Mouse (Mus musculus) midbrain, embryonic 10.5 days (tissue): ENCODE data around the gene Atp1a3. TPM values are rescaled to one million over a fixed set of nuclear protein-coding genes. Genes with fewer than 3 reads are reported as not detected.

Experiments used
- DNase-seq: peaks from one replicate; pipeline ENCODE4 v3.0.0-alpha.2; 2017; ENCODE audit warnings: low spot score
- H3K27ac ChIP-seq: fragments of 300-500 bp; sonication (generic); replicated peaks from 2 replicates; pipeline ENCODE4 v1.5.1; 2016; ENCODE audit warnings: mild to moderate bottlenecking
- H3K27me3 ChIP-seq: fragments of 300-500 bp; sonication (generic); 2 replicates; pipeline ENCODE4 v1.6.1; 2016; ENCODE audit warnings: low read depth, mild to moderate bottlenecking; ENCODE audit not compliant: poor library complexity, severe bottlenecking
- H3K36me3 ChIP-seq: fragments of 300-500 bp; sonication (generic); 2 replicates; pipeline ENCODE4 v1.6.1; 2016; ENCODE audit warnings: mild to moderate bottlenecking, moderate library complexity
- H3K4me1 ChIP-seq: fragments of 300-500 bp; sonication (generic); 2 replicates; pipeline ENCODE4 v1.6.1; 2016
- H3K4me3 ChIP-seq: fragments of 300-500 bp; sonication (generic); 2 replicates; pipeline ENCODE4 v1.5.1; 2016; ENCODE audit warnings: mild to moderate bottlenecking, moderate library complexity
- H3K9me3 ChIP-seq: fragments of 300-500 bp; sonication (generic); replicated peaks from 2 replicates; pipeline ENCODE4 v1.6.1; 2016; ENCODE audit warnings: mild to moderate bottlenecking
- WGBS: fragments of 180-500 bp; shearing (Covaris S2); methylation state at CpG from one replicate; pipeline ENCODE4 v1.1.7; 2016; 5-methylcytosine and 5-hydroxymethylcytosine counted together
- polyA plus RNA-seq: library from polyadenylated mRNA; unstranded; fragments of >200 nt; fragmentation: Nextera tagmentation; extraction: Ambion mirVana; gene quantifications from 2 replicates; pipeline ENCODE4 v1.2.1, GENCODE M21; 2016

Gene Atp1a3
- polyA plus RNA-seq, 1 experiment from 2014 or later, result 11.1 TPM

- H3K4me1 ChIP-seq, result peaks cover 18% of the 10 kb centered on the region
- no peaks in the 10 kb centered on the region for H3K9me3 ChIP-seq
- H3K36me3 ChIP-seq, result no peaks in the 10 kb centered on the region
- peak within 1 kb of the TSS; percentile 82 for H3K27ac ChIP-seq
- peak; percentile 88 for DNase-seq
- H3K27me3 ChIP-seq, result no peaks in the 10 kb centered on the region
- under 1% methylated on average over 45 of the region's 45 CpGs for WGBS
- H3K4me3 ChIP-seq, result peak within 1 kb of the TSS; percentile 83
Measured at GRCm38 (mm10) chr7:24971972-24972893, 33.5 kb downstream of the Atp1a3 start, which contains the start of gene Rabac1. Gene Rabac1, minus strand, starts transcription at chr7:24972754.

DNA sequence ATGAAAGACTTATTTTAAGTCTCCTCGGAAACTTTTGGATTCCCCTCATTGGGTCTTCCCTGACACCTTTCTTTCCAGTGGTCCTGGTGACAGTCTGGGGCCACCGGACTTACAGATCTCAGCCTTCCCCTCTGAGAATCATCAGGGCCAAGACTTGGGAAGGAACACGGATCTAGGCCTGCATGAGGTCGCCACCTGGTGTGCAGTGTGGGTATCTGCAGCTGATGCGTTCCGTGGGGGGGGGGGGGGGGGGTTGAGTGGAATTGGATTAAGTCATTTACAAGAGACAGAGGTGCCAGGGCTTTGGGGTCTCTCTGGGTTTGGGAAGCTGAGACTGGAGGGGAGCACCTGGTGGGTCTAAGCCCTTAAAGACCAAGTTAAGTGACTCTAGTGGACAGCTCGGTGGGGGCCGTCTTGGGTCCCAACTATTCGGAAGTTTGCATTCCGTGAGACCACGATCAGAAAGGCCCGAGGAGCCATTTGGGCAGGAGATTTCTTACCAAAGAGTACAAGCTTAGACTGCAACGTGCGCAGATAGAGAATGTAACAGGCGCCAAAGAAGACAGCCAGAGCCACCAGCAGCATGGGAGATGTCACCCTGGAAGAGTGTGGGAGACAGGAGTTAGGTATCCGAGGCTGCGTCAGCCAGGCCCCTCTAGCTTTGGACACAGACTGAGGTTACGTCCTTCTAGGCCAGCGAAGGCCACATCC lies 34.3 kb downstream of the Atp1a3 start:
- Histone ChIP-seq H3K9me3 (no peaks in the 10 kb centered on the region), H3K36me3 (no peaks in the 10 kb centered on the region), H3K27me3 (no peaks in the 10 kb centered on the region), H3K27ac (peak overlapping the region; percentile 82), H3K4me3 (peak overlapping the region; percentile 83), H3K4me1 (peaks cover 18% of the 10 kb centered on the region)
- WGBS, result 5% methylated on average over 19 of the region's 19 CpGs
- peak; percentile 70 for DNase-seq

DNA sequence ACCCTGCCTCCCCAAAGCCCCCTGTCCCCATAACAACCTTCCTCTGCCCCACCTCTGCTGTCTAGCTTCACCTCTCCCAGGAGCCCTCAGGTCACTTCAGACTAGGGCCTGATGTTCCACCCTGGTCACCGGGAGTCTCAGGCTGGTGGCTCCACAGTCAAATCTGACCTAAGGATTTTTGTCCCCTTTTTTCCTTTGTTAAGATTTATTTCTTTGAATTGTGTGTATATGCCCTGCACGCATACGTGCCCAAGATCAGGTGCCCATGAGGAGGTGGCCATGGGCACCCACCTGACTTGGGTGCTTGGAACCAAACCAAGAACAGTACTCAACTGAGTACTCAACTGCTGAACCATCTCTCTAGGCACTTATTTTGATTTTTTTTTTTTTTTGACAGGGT lies 35.4 kb downstream of the Atp1a3 start:
- no peaks in the 10 kb centered on the region for H3K36me3 ChIP-seq
- H3K27ac ChIP-seq, result no peak overlapping the region
- H3K9me3 ChIP-seq, result no peaks in the 10 kb centered on the region
- no peak overlapping the region for H3K4me3 ChIP-seq
- no peak for DNase-seq
- H3K4me1 ChIP-seq, result peaks cover 20% of the 10 kb centered on the region
- 91% methylated on average over 3 of the region's 3 CpGs for WGBS
- no peaks in the 10 kb centered on the region for H3K27me3 ChIP-seq

DNA sequence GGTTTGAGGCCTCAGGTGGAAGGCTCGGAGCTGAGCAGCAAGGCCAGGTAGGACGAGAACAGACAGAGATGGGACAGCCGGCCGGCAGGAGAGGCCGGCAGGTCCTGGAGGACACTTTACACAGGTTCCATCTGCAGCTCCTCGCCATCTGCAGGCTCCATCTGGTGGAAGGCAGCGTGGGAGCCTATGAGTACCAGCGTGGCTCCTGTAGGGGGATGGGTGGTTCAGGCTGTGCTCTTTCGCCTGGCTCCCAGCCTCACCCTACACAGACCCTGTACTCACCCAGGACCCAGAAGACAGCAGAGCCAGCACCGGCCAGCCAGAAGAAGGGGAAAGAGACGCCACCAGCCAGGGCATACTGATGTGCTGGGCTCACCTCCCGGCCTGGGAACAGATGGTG lies 36.0 kb downstream of the Atp1a3 start:
- no peaks in the 10 kb centered on the region for H3K36me3 ChIP-seq
- H3K27me3 ChIP-seq, result no peaks in the 10 kb centered on the region
- no peak for DNase-seq
- no peak overlapping the region for H3K4me3 ChIP-seq
- H3K27ac ChIP-seq, result no peak overlapping the region
- no peaks in the 10 kb centered on the region for H3K9me3 ChIP-seq
- H3K4me1 ChIP-seq, result peaks cover 25% of the 10 kb centered on the region
- 84% methylated on average over 12 of the region's 12 CpGs for WGBS

DNA sequence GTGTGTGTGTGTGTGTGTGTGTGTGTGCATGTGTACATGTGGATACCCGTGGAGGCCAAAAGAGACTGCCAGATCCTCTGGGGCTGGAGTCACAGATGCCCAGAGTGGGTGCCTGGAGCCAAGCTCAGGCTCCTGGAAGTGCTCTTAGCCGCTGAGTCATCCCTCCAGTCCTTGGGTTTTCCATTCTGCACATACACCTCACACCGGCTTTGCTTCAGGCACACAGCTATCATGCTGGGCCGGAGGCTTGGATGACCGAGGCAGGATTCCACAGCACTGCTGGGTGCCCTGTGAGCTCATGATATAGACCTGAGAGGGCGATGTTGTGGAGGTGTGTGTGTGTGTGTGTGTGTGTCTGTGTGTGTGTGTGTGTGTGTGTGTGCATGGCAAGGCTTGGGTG lies 37.3 kb downstream of the Atp1a3 start:
- H3K4me1 ChIP-seq, result peaks cover 29% of the 10 kb centered on the region
- H3K36me3 ChIP-seq, result no peaks in the 10 kb centered on the region
- DNase-seq, result no peak
- 72% methylated on average over 6 of the region's 6 CpGs for WGBS
- H3K27ac ChIP-seq, result no peak overlapping the region
- no peaks in the 10 kb centered on the region for H3K9me3 ChIP-seq
- H3K4me3 ChIP-seq, result no peak overlapping the region
- H3K27me3 ChIP-seq, result no peaks in the 10 kb centered on the region

DNA sequence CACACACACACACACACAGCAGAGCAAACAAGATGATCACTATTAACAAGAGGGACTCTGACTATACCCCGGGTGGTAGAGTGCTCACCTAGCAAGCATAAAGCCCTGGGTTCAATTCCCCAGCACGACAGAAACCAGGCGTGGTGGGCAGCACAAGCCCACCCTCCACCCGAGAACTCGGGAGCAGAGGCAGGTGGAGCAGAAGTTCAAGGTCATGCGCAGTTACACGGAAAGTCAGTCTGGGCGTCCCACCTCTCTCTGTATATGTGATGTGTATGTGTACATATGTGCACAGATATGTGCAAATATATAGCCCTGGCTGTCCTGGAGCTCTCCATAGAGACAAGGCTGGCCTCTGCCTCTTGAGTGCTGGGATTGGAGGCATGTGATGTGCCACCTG lies 37.8 kb downstream of the Atp1a3 start:
- no peak overlapping the region for H3K4me3 ChIP-seq
- H3K4me1 ChIP-seq, result peaks cover 29% of the 10 kb centered on the region
- DNase-seq, result no peak
- H3K27ac ChIP-seq, result no peak overlapping the region
- H3K9me3 ChIP-seq, result no peaks in the 10 kb centered on the region
- no peaks in the 10 kb centered on the region for H3K27me3 ChIP-seq
- WGBS, result 84% methylated on average over 8 of the region's 8 CpGs
- H3K36me3 ChIP-seq, result no peaks in the 10 kb centered on the region

GRCm38 (mm10) chr7:24964897-24965535 lies 40.7 kb downstream of the Atp1a3 start:
- Histone ChIP-seq H3K27ac (no peak overlapping the region), H3K4me1 (peaks cover 11% of the 10 kb centered on the region), H3K9me3 (no peaks in the 10 kb centered on the region; the same call in 1 of the 2 replicates), H3K36me3 (no peaks in the 10 kb centered on the region), H3K4me3 (no peak overlapping the region), H3K27me3 (no peaks in the 10 kb centered on the region)
- DNase-seq, result peak; percentile 87
- WGBS, result 16% methylated on average over 5 of the region's 5 CpGs

- Histone ChIP-seq H3K9me3 (no peaks in the 10 kb centered on the region; the same call in 1 of the 2 replicates), H3K27me3 (no peaks in the 10 kb centered on the region), H3K36me3 (no peaks in the 10 kb centered on the region), H3K4me3 (no peak overlapping the region), H3K27ac (no peak overlapping the region), H3K4me1 (peaks cover 11% of the 10 kb centered on the region)
- DNase-seq, result no peak
- WGBS, result 77% methylated on average over 2 of the region's 2 CpGs
Measured at GRCm38 (mm10) chr7:24964288-24964687, 41.5 kb downstream of the Atp1a3 start.

- DNase-seq, result no peak
- Histone ChIP-seq H3K4me3 (peak overlapping the region; percentile 56), H3K9me3 (peaks cover 3% of the 10 kb centered on the region; the same call in 1 of the 2 replicates), H3K36me3 (no peaks in the 10 kb centered on the region), H3K27me3 (peaks cover 74% of the 10 kb centered on the region), H3K4me1 (peaks cover 54% of the 10 kb centered on the region), H3K27ac (peak overlapping the region; percentile 84; the same call in 1 of the 2 replicates)
- WGBS, result 2% methylated on average over 33 of the region's 33 CpGs
Measured at GRCm38 (mm10) chr7:24955226-24955625, 50.5 kb downstream of the Atp1a3 start.

DNA sequence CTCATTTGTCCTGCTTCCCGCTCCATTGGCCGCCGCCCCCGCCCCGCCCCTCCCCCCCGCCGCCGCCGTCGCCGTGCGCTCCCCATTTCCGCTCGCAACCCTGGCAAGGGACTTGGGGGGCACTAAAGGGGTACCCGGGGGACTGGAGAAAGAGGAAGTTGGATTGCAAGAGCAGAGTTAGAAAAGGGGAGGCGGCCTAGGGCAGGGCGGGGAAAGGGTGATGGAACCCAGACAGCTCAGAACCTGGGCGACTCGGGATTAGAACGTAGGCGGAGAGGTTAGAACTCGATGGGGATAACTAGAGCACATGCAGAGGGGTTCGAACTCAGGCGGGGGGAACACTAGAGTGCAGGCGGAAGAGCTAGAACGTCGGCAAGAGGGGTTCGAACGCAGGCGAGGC lies 51.3 kb downstream of the Atp1a3 start:
- H3K4me1 ChIP-seq, result peaks cover 62% of the 10 kb centered on the region
- no peaks in the 10 kb centered on the region for H3K36me3 ChIP-seq
- peak overlapping the region; percentile 56 for H3K4me3 ChIP-seq
- 1% methylated on average over 30 of the region's 30 CpGs for WGBS
- peaks cover 3% of the 10 kb centered on the region; the same call in 1 of the 2 replicates for H3K9me3 ChIP-seq
- peaks cover 81% of the 10 kb centered on the region for H3K27me3 ChIP-seq
- DNase-seq, result no peak
- H3K27ac ChIP-seq, result peak overlapping the region; percentile 84

GRCm38 (mm10) chr7:24953966-24954365 lies 51.8 kb downstream of the Atp1a3 start:
- DNase-seq, result no peak
- WGBS, result under 1% methylated on average over 24 of the region's 24 CpGs
- peak overlapping the region; percentile 84 for H3K27ac ChIP-seq

GRCm38 (mm10) chr7:24949958-24950623 lies 55.7 kb downstream of the Atp1a3 start:
- Histone ChIP-seq H3K27ac (peak overlapping the region; percentile 63), H3K36me3 (no peaks in the 10 kb centered on the region), H3K4me3 (peak overlapping the region; percentile 36; the same call in 1 of the 2 replicates), H3K9me3 (no peaks in the 10 kb centered on the region), H3K27me3 (peaks cover 100% of the 10 kb centered on the region), H3K4me1 (peaks cover 82% of the 10 kb centered on the region)
- DNase-seq, result peak; percentile 88
- WGBS, result 0% methylated on average over 8 of the region's 8 CpGs

More at GRCm38 (mm10) chr7:24953966-24954365, 51.8 kb downstream of the Atp1a3 start:
- no peaks in the 10 kb centered on the region for H3K36me3 ChIP-seq
- H3K4me3 ChIP-seq, result peak overlapping the region; percentile 56
- H3K4me1 ChIP-seq, result peaks cover 66% of the 10 kb centered on the region
- H3K9me3 ChIP-seq, result peaks cover 3% of the 10 kb centered on the region; the same call in 1 of the 2 replicates
- peaks cover 86% of the 10 kb centered on the region for H3K27me3 ChIP-seq
